Mouse (Mus musculus): ENCODE measurements around the gene Prl4a1. TPM values are rescaled to one million over a fixed set of nuclear protein-coding genes. Genes with fewer than 3 reads are reported as not detected.
"Not testable (repeated sequence)": the region's sequence is repeated elsewhere in the genome, so short reads cannot be mapped to it uniquely, and the experiment has no call there.

The Prl4a1 gene
- total RNA-seq (2021): not detected

- DNase-seq: no peak
These were observed at the start of gene Prl4a1 for GRCm38 (mm10) chr13:28015912-28016311. Prl4a1 (plus strand) TSS chr13:28016212.

GRCm38 (mm10) chr13:27972931-27973330 lies 43.1 kb upstream of the Prl4a1 start:
- DNase-seq: no peak

- DNase-seq: not testable (repeated sequence)
These were observed 41.7 kb upstream of the Prl4a1 start for GRCm38 (mm10) chr13:27974281-27974680.

- no peak for DNase-seq
These were observed 38.4 kb upstream of the Prl4a1 start for GRCm38 (mm10) chr13:27977646-27978045.

- DNase-seq: not testable (repeated sequence)
These were observed 19.5 kb upstream of the Prl4a1 start for GRCm38 (mm10) chr13:27996557-27996956.

GRCm38 (mm10) chr13:28029330-28029729 lies 13.3 kb downstream of the Prl4a1 start:
- DNase-seq: no peak

- DNase-seq: no peak
These were observed 53.3 kb downstream of the Prl4a1 start for GRCm38 (mm10) chr13:28069315-28069714.

Other genes with a start within 250 kb of the Prl4a1 start
- not detected for gene Prl7c1, start 235.4 kb upstream of the Prl4a1 start, total RNA-seq (2021)
- not detected for gene Prl2a1, start 214.6 kb upstream of the Prl4a1 start, total RNA-seq (2021)
- not detected for gene Prl2c1, start 166.9 kb upstream of the Prl4a1 start, total RNA-seq (2021)
- not detected for gene Prl5a1, start 126.3 kb downstream of the Prl4a1 start, total RNA-seq (2021)
- gene Gm11361, start 241.3 kb downstream of the Prl4a1 start, total RNA-seq (2021): 100 to 1,000 TPM; 106 to 110 TPM